Mouse (Mus musculus): Measurements from ENCODE around the gene Tsg101. TPM values are rescaled to one million over a fixed set of nuclear protein-coding genes. Genes with fewer than 3 reads are reported as not detected.

The Tsg101 gene
- total and polyA plus RNA-seq, 2 experiments from 2014 or later = 147 to 384 TPM

DNA sequence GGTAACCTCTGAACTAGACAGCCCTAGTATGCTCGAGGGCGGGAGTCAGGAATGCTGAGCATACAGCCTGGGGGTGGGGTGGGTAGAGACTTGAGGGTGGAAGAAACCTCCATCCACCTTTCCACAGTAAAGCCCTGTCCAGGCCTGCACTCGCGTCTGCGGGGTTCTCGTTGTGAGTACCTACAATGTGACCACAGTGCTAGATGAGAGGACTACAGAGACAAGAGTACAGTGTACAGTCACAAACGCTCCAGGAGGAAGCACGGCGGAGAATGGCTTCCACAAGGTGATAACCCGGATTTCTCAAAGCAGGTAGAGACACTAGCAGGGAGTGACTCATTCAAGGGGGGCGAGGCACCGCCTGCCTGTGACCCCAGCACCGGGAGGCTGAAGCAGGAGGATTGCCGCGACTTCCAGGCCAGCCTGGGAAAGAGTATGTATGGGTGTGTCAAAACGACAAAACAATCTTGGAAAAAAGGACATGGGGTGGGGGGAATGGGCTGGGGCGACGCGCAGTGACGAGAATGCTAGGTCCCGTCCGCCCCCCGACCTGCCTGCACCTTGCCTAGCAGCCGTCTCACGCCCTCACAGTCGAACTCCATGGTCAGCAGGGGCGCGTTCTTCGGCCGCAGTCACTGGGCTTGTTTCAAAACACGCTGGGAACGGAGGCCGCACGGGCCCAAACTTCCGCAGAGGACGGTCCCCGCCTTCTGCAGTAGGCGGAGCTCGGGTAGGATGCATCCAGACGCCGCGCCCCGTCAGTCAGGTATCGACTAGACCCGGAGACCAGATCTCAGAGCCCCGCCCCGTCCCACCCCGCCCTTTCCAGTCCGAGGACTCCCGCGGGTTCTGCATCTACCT lies 38.3 kb upstream of the Tsg101 start, which contains the start of gene Uevld:
Gene Uevld, minus strand, starts transcription at position 697 of the 861 bp plus-strand sequence.
- peak within 1 kb of the TSS; percentile 71 for H3K4me3 ChIP-seq (ENCODE audit: low read depth, low read length)
- H3K27me3 ChIP-seq (ENCODE audit: insufficient read depth, low read length) = no peaks in the 10 kb centered on the region
- peaks cover 11% of the 10 kb centered on the region for H3K36me3 ChIP-seq (ENCODE audit: insufficient read depth)
- TF ChIP-seq CTCF (IDR thresholded peaks at IDR 0.05; ENCODE audit: low read depth) = no peak; the same call in 1 of the 2 replicates
- peaks cover 7% of the 10 kb centered on the region; the same call in 1 of the 2 replicates for H3K4me1 ChIP-seq (ENCODE audit: insufficient read depth)
- H3K27ac ChIP-seq (ENCODE audit: low read depth, low read length) = peak within 1 kb of the TSS; percentile 70
- ATAC-seq = peak; percentile 91
- peak within 1 kb of the TSS; percentile 64 for H3K4me2 ChIP-seq (ENCODE audit: low read depth)
- H3K9me3 ChIP-seq (ENCODE audit: low read length) = no peaks in the 10 kb centered on the region
- H3K9ac ChIP-seq = peak within 1 kb of the TSS; percentile 78
- WGBS = 2% methylated on average over 50 of the region's 51 CpGs
- DNase-seq = peak; percentile 90

DNA sequence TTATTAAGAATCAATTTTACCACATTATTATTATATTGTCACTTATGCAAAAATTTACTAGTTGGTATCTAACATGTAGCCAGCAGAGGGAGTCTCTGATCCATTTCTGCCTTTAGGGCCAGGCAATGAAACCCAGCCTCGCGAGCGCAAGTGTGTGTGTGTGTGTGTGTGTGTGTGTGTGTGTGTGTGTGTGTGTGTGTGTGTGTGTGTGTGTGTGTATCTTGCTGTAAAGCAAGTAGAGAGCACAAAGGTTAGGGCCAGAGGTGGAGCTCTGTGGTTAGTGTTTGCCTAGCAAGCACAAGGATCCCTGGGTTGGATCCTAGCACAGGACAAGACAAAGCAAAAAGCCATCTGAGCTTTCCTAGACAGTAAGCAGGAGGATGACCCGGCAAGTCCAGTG lies 16.1 kb upstream of the Tsg101 start:
- WGBS = 25% methylated on average over 4 of the region's 4 CpGs
- TF ChIP-seq CTCF (IDR thresholded peaks at IDR 0.05; ENCODE audit: low read depth) = peak; percentile 70

DNA sequence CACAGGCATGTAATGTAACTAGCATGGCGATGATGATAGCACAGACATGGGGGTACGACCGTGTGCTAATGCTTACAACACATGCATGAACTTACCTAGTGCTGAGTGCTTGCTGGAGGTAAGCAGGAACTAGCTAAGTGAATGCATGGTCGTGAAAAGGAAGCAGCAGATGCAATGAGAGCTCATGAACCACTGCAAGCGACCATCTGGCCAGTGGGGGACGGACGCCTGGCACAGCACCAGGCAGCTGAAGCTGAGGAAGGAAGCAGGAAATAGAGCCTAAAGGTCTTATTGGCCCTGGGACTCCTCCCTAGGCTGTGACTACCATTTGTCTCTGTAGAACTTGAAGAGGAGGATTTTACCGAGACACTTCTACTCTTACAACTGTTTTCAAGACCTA lies 15.0 kb upstream of the Tsg101 start:
- no peaks in the 10 kb centered on the region for H3K27me3 ChIP-seq (ENCODE audit: insufficient read depth, low read length)
- no peaks in the 10 kb centered on the region for H3K9me3 ChIP-seq (ENCODE audit: low read length)
- H3K4me3 ChIP-seq (ENCODE audit: low read depth, low read length) = no peak overlapping the region
- H3K36me3 ChIP-seq (ENCODE audit: insufficient read depth) = peaks cover 33% of the 10 kb centered on the region
- no peak overlapping the region for H3K4me2 ChIP-seq (ENCODE audit: low read depth)
- TF ChIP-seq CTCF (IDR thresholded peaks at IDR 0.05; ENCODE audit: low read depth) = no peak
- no peaks in the 10 kb centered on the region for H3K4me1 ChIP-seq (ENCODE audit: insufficient read depth)
- ATAC-seq (no peak), DNase-seq (no peak)
- WGBS = 89% methylated on average over 8 of the region's 8 CpGs
- H3K9ac ChIP-seq = no peak overlapping the region
- H3K27ac ChIP-seq (ENCODE audit: low read depth, low read length) = no peak overlapping the region

More for the DNA sequence above, 16.1 kb upstream of the Tsg101 start:
- no peaks in the 10 kb centered on the region for H3K4me1 ChIP-seq (ENCODE audit: insufficient read depth)
- ATAC-seq = peak; percentile 55
- no peak overlapping the region for H3K4me2 ChIP-seq (ENCODE audit: low read depth)
- peak; percentile 61 for DNase-seq
- peaks cover 34% of the 10 kb centered on the region for H3K36me3 ChIP-seq (ENCODE audit: insufficient read depth)
- no peak overlapping the region for H3K9ac ChIP-seq
- no peaks in the 10 kb centered on the region for H3K27me3 ChIP-seq (ENCODE audit: insufficient read depth, low read length)
- no peak overlapping the region for H3K4me3 ChIP-seq (ENCODE audit: low read depth, low read length)
- H3K27ac ChIP-seq (ENCODE audit: low read depth, low read length) = no peak overlapping the region
- H3K9me3 ChIP-seq (ENCODE audit: low read length) = no peaks in the 10 kb centered on the region

DNA sequence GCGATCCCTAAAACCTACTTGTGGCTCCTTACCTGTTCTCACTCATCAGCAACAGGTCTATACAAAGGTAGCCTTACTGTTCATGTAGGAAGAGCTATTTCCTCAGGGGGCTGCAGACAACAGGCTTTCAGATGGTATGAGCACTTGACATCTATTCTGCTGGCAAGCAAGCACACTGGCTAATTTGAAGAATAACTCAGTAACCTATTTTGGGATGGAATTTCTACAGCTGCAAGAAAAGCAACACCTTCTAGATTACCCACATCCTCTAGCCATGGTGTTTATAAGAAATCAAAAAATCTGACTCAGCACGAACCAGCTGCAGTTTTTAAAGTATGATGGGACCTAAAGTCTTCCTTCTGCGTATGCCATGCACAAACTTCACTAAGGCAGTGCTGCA lies 11.6 kb upstream of the Tsg101 start:
- no peak for DNase-seq
- Histone ChIP-seq H3K4me1 (ENCODE audit: insufficient read depth) (no peaks in the 10 kb centered on the region), H3K27ac (ENCODE audit: low read depth, low read length) (no peak overlapping the region), H3K9me3 (ENCODE audit: low read length) (no peaks in the 10 kb centered on the region), H3K36me3 (ENCODE audit: insufficient read depth) (peaks cover 42% of the 10 kb centered on the region), H3K27me3 (ENCODE audit: insufficient read depth, low read length) (no peaks in the 10 kb centered on the region), H3K4me3 (ENCODE audit: low read depth, low read length) (no peak overlapping the region), H3K4me2 (ENCODE audit: low read depth) (no peak overlapping the region), H3K9ac (no peak overlapping the region)
- 97% methylated on average over 3 of the region's 3 CpGs for WGBS
- ATAC-seq = no peak
- TF ChIP-seq CTCF (IDR thresholded peaks at IDR 0.05; ENCODE audit: low read depth) = no peak

DNA sequence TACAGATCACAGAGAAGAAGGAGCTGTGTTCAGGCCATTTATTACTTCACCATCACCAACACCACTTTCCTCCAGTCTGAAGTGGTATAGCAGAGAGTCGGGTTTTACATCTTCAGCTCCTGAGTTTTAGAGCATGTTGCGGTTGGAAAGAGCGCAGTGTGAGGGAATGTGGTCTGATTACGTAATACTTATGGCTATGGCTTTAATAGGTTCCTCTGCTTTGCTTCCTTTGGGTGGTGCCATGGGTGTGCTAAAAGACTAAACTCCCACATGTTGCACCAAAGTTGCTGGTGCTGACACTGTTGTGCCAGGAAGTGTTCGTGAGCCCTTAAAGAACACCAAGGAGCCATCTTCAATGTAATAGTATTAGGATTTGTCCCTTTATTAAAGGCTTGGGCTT lies 8.5 kb upstream of the Tsg101 start:
- DNase-seq (no peak), ATAC-seq (no peak)
- Histone ChIP-seq H3K4me2 (ENCODE audit: low read depth) (no peak overlapping the region), H3K9me3 (ENCODE audit: low read length) (no peaks in the 10 kb centered on the region), H3K27me3 (ENCODE audit: insufficient read depth, low read length) (no peaks in the 10 kb centered on the region), H3K9ac (no peak overlapping the region), H3K4me3 (ENCODE audit: low read depth, low read length) (no peak overlapping the region), H3K27ac (ENCODE audit: low read depth, low read length) (no peak overlapping the region), H3K36me3 (ENCODE audit: insufficient read depth) (peaks cover 36% of the 10 kb centered on the region), H3K4me1 (ENCODE audit: insufficient read depth) (no peaks in the 10 kb centered on the region)
- WGBS = 96% methylated on average over 5 of the region's 5 CpGs
- no peak for TF ChIP-seq CTCF (IDR thresholded peaks at IDR 0.05; ENCODE audit: low read depth)

DNA sequence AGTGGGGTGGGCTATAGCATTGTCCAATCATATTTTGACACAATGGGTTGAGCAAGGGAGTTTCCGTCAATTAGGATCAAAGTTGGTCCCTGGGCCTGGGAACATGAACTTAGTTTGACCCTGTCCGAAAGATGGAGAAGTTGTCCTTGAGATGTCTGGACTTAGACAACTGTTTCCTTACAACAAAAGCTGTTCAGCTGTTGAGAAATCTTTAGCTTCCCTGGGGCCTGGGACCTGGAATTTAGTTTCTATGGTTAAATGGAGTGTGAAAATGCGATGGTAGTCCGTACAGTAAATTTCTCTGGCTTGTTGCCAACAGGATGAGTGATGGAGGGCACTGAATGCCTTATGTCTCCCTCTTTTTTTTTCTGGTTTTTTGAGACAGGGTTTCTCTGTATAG lies 2.3 kb upstream of the Tsg101 start:
- H3K4me1 ChIP-seq (ENCODE audit: insufficient read depth) = peaks cover 19% of the 10 kb centered on the region
- peaks cover 4% of the 10 kb centered on the region; the same call in 1 of the 2 replicates for H3K36me3 ChIP-seq (ENCODE audit: insufficient read depth)
- H3K27ac ChIP-seq (ENCODE audit: low read depth, low read length) = no peak overlapping the region
- DNase-seq (no peak), ATAC-seq (no peak)
- WGBS = 68% methylated on average over 4 of the region's 4 CpGs
- no peaks in the 10 kb centered on the region for H3K9me3 ChIP-seq (ENCODE audit: low read length)
- H3K4me3 ChIP-seq (ENCODE audit: low read depth, low read length) = no peak overlapping the region
- TF ChIP-seq CTCF (IDR thresholded peaks at IDR 0.05; ENCODE audit: low read depth) = no peak
- no peak overlapping the region for H3K9ac ChIP-seq
- no peak overlapping the region for H3K4me2 ChIP-seq (ENCODE audit: low read depth)
- H3K27me3 ChIP-seq (ENCODE audit: insufficient read depth, low read length) = no peaks in the 10 kb centered on the region

DNA sequence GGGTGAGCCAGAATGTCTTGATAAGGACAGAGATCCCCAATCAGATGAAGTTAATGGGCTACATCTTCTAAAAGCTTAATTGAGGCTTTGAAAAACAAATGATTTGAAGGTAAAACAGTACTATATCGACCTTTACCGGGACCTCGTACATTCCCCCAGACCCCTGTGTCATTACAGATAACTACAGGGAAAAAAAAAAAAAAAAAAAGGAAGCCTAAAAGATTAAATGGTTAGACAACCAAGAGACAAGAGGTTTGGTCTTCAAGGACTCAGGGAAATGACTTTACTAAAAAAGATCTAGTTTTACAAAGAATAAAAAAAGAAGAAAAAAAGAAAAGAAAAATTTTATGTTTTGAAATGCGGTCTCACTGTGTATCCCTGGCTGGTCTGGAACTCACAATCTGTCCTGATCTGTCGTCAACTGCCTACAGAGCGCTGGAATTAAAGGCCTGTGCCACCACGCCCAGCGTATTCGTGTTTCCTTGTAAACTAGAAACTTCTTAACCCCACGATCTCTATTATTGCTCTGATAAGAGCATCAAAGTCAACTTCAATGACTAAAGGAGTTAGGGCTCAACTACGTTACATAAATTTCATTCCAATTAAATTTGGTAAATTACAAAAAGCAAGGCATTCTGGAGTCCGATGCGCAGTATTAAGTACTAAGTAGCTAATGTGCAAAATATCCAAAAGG lies 944 bp downstream of the Tsg101 start:
- ATAC-seq (no peak), DNase-seq (no peak)
- Histone ChIP-seq H3K4me3 (ENCODE audit: low read depth, low read length) (peak overlapping the region; percentile 87), H3K4me2 (ENCODE audit: low read depth) (peak overlapping the region; percentile 66), H3K9me3 (ENCODE audit: low read length) (no peaks in the 10 kb centered on the region), H3K4me1 (ENCODE audit: insufficient read depth) (peaks cover 19% of the 10 kb centered on the region), H3K27me3 (ENCODE audit: insufficient read depth, low read length) (no peaks in the 10 kb centered on the region), H3K9ac (peak overlapping the region; percentile 89), H3K36me3 (ENCODE audit: insufficient read depth) (no peaks in the 10 kb centered on the region), H3K27ac (ENCODE audit: low read depth, low read length) (peak overlapping the region; percentile 93; the same call in 1 of the 2 replicates)
- no peak for TF ChIP-seq CTCF (IDR thresholded peaks at IDR 0.05; ENCODE audit: low read depth)
- WGBS = 17% methylated on average over 13 of the region's 13 CpGs
